Mouse (Mus musculus) ES-Bruce4 (cell line): ENCODE data around the gene Vps39. TPM values are rescaled to one million over a fixed set of nuclear protein-coding genes. Genes with fewer than 3 reads are reported as not detected.

Experiments
- H3K27ac ChIP-seq: 2 replicates; pipeline ENCODE4 v1.5.1; 2012; ENCODE audit warnings: low read length, inconsistent platforms; ENCODE audit not compliant: insufficient read depth
- H3K27me3 ChIP-seq: 2 replicates; pipeline ENCODE4 v1.6.1; 2012; ENCODE audit warnings: mild to moderate bottlenecking, low read length, inconsistent platforms; ENCODE audit not compliant: control insufficient read depth, poor library complexity, insufficient read depth, severe bottlenecking
- H3K36me3 ChIP-seq: 2 replicates; pipeline ENCODE4 v1.6.1; 2012; ENCODE audit warnings: inconsistent platforms, mild to moderate bottlenecking, low read length, moderate library complexity; ENCODE audit not compliant: control insufficient read depth, poor library complexity, insufficient read depth, severe bottlenecking
- H3K4me1 ChIP-seq: one replicate; pipeline ENCODE4 v1.8.1; 2011; ENCODE audit warnings: low read length; ENCODE audit not compliant: control insufficient read depth, insufficient read depth
- H3K4me3 ChIP-seq: 2 replicates; pipeline ENCODE4 v1.5.1; 2011; ENCODE audit warnings: low read depth, mild to moderate bottlenecking, low read length
- H3K9ac ChIP-seq: 2 replicates; pipeline ENCODE4 v1.6.1; 2012; ENCODE audit warnings: low read depth, mild to moderate bottlenecking, inconsistent platforms; ENCODE audit not compliant: poor library complexity, severe bottlenecking
- H3K9me3 ChIP-seq: replicated peaks from 2 replicates; pipeline ENCODE4 v1.6.1; 2012; ENCODE audit warnings: mild to moderate bottlenecking, low read length, inconsistent platforms; ENCODE audit not compliant: control insufficient read depth, poor library complexity, insufficient read depth, severe bottlenecking
- CTCF ChIP-seq: IDR thresholded peaks from one replicate; pipeline ENCODE4 v1.8.1; 2011; ENCODE audit warnings: low read depth, low read length
- EP300 ChIP-seq: IDR thresholded peaks from 2 replicates; pipeline ENCODE4 v1.6.1; 2011; ENCODE audit warnings: low read depth, low read length; ENCODE audit not compliant: insufficient read depth
- POLR2A ChIP-seq: IDR thresholded peaks from one replicate; pipeline ENCODE4 v1.8.1; 2011; ENCODE audit warnings: low read length; ENCODE audit not compliant: insufficient read depth
- polyA plus RNA-seq: library from polyadenylated mRNA; stranded (reverse); fragments of >200 nt; gene quantifications from 2 replicates; pipeline ENCODE4 v1.2.4, GENCODE M21; 2011; ENCODE audit warnings: low read depth; ENCODE audit not compliant: missing spikeins, insufficient read depth, insufficient read length

The Vps39 gene
- polyA plus RNA-seq, 1 experiment = 32.5 TPM

DNA sequence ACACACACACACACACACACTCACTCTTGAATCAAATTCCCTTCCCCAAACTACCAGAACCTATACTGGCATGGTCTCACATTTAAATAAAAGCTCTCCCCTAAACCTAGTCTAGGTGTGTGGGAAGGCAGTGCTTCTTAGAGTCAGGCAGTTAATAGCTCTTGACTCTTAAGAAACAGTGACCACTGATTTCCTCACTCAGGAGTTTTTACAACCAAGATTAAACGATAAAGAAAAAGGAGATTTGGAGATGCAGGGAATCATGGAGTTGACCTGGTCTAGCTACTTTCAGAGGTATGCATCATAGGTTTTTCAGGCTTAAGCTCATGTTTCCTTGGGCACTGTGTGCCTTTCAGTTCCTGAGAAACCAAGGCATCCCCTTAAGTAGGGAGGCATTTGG is 33.3 kb upstream of the Vps39 start:
- TF ChIP-seq POLR2A (no peak), CTCF (no peak)
- Histone ChIP-seq H3K36me3 (peaks cover 20% of the 10 kb centered on the region), H3K4me3 (no peak overlapping the region), H3K27me3 (no peaks in the 10 kb centered on the region), H3K9me3 (no peaks in the 10 kb centered on the region), H3K27ac (no peak overlapping the region), H3K9ac (no peak overlapping the region), H3K4me1 (no peaks in the 10 kb centered on the region)

DNA sequence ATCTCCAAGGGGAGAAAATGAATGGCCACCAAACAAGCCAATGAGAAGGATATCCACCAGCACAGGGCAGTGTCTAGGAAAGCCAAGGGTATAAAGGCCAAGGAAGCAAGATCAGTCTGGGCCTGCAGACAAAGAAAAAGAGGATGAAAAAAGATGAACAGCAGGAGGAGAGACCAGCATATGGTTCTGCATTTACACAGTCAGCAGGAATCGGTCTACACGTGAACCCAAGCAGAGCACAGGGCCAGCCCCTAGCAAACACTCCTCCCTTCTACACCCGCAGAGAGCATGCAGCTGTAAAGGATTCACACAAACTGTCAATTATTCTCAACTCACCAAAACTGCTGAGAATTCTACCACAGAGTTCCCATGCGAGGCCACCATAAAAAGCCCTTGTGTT is 20.9 kb upstream of the Vps39 start:
- no peak overlapping the region for H3K4me3 ChIP-seq
- no peaks in the 10 kb centered on the region for H3K9me3 ChIP-seq
- TF ChIP-seq POLR2A (no peak), EP300 (no peak), CTCF (no peak)
- peaks cover 17% of the 10 kb centered on the region for H3K36me3 ChIP-seq
- H3K4me1 ChIP-seq = no peaks in the 10 kb centered on the region
- H3K27me3 ChIP-seq = no peaks in the 10 kb centered on the region
- H3K27ac ChIP-seq = no peak overlapping the region
- no peak overlapping the region for H3K9ac ChIP-seq

GRCm38 (mm10) chr2:120367416-120368207 is 14.7 kb upstream of the Vps39 start:
- TF ChIP-seq POLR2A (no peak), EP300 (no peak), CTCF (no peak)
- H3K9ac ChIP-seq = no peak overlapping the region
- H3K4me3 ChIP-seq = no peak overlapping the region
- H3K27ac ChIP-seq = no peak overlapping the region
- H3K27me3 ChIP-seq = no peaks in the 10 kb centered on the region
- H3K9me3 ChIP-seq = no peaks in the 10 kb centered on the region
- H3K4me1 ChIP-seq = no peaks in the 10 kb centered on the region
- peaks cover 21% of the 10 kb centered on the region for H3K36me3 ChIP-seq

DNA sequence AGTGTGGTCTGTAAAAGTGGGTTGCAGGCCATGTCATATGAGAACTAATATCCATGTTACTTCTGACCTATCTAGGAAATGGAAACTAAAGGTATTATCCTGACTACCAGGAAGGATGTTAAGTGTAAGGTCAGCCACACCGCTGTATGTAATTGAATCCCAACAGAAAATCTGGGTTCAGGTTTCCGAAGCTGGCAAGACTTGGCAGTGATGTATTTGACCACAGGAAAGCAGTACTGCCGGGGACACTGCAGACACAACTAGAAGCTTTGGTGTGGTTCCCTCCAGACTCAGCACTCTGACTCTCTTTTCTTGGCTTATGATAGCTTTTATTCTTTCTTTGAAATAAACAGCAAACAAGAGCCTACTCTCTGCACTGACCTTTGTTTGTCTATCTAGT is 13.6 kb upstream of the Vps39 start:
- no peak overlapping the region for H3K4me3 ChIP-seq
- H3K27ac ChIP-seq = no peak overlapping the region
- H3K4me1 ChIP-seq = no peaks in the 10 kb centered on the region
- H3K36me3 ChIP-seq = peaks cover 24% of the 10 kb centered on the region
- H3K9me3 ChIP-seq = no peaks in the 10 kb centered on the region
- H3K9ac ChIP-seq = no peak overlapping the region
- TF ChIP-seq CTCF = no peak
- no peak for TF ChIP-seq EP300
- no peak for TF ChIP-seq POLR2A
- no peaks in the 10 kb centered on the region for H3K27me3 ChIP-seq

DNA sequence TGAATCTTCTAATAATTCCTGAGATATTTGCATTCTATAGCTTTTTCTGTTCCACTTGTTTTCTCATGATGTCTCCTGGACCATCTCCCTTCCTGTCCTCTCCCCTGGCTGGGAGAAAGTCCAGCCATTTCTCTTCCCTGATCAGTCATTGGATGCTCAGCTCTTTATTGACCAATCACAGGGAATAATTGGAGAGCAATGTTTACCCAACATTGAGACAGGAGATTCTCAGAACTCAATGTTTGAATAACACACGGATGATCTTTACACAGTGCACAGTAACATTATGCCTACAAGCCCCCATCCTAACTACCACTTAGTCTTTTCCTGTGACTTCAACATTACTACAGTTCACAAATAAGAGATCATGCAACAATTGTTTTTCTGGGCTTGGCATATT is 7.5 kb upstream of the Vps39 start:
- no peak overlapping the region for H3K4me3 ChIP-seq
- H3K36me3 ChIP-seq = peaks cover 24% of the 10 kb centered on the region
- no peaks in the 10 kb centered on the region for H3K27me3 ChIP-seq
- TF ChIP-seq CTCF (no peak), POLR2A (no peak), EP300 (no peak)
- H3K9me3 ChIP-seq = no peaks in the 10 kb centered on the region
- H3K9ac ChIP-seq = no peak overlapping the region
- H3K4me1 ChIP-seq = no peaks in the 10 kb centered on the region
- no peak overlapping the region for H3K27ac ChIP-seq

DNA sequence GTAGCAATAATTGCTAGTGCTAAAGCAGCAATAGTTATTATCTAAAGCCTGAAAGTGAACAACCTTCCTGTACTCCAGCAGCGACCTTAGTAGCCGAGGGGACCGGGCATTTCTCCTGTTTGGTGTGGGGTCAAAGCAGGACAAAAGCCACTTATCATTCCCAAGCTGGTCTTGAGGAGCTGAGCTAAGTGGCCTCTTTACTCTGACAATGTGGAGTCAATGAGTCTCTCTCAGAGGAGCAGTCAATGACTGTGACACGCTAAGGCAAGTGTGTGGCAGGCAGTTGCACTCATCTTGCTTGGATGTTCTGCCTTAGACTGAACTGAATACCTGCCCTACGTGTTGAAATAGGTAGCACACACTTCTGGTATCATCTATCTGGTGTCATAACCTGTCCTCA is 1.6 kb downstream of the Vps39 start:
- Histone ChIP-seq H3K4me3 (no peak overlapping the region), H3K9ac (no peak overlapping the region), H3K27ac (no peak overlapping the region), H3K9me3 (no peaks in the 10 kb centered on the region), H3K4me1 (no peaks in the 10 kb centered on the region), H3K27me3 (no peaks in the 10 kb centered on the region), H3K36me3 (peaks cover 3% of the 10 kb centered on the region)
- TF ChIP-seq EP300 (no peak), CTCF (no peak), POLR2A (no peak)
